Mouse (Mus musculus) limb, embryonic 10.5 days (tissue): ENCODE results near the gene Lpcat2. TPM values are rescaled to one million over a fixed set of nuclear protein-coding genes. Genes with fewer than 3 reads are reported as not detected.

Experiments used
- DNase-seq: peaks from one replicate; pipeline ENCODE4 v3.0.0-alpha.2; 2017; ENCODE audit warnings: low spot score
- H3K27ac ChIP-seq: fragments of 300-500 bp; sonication (generic); 2 replicates; pipeline ENCODE4 v1.5.1; 2016; ENCODE audit warnings: mild to moderate bottlenecking
- H3K27me3 ChIP-seq: fragments of 300-500 bp; sonication (generic); 2 replicates; pipeline ENCODE4 v1.6.1; 2016; ENCODE audit warnings: low read depth, mild to moderate bottlenecking; ENCODE audit not compliant: poor library complexity, severe bottlenecking
- H3K36me3 ChIP-seq: fragments of 300-500 bp; sonication (generic); 2 replicates; pipeline ENCODE4 v1.6.1; 2016; ENCODE audit warnings: mild to moderate bottlenecking, moderate library complexity
- H3K4me1 ChIP-seq: fragments of 300-500 bp; sonication (generic); 2 replicates; pipeline ENCODE4 v1.6.1; 2016
- H3K4me3 ChIP-seq: fragments of 300-500 bp; sonication (generic); 2 replicates; pipeline ENCODE4 v1.5.1; 2016; ENCODE audit warnings: mild to moderate bottlenecking, moderate library complexity
- H3K9me3 ChIP-seq: fragments of 300-500 bp; sonication (generic); replicated peaks from 2 replicates; pipeline ENCODE4 v1.6.1; 2016; ENCODE audit warnings: mild to moderate bottlenecking
- WGBS: fragments of 180-500 bp; shearing (Covaris S2); methylation state at CpG from one replicate; pipeline ENCODE4 v1.1.7; 2016; 5-methylcytosine and 5-hydroxymethylcytosine counted together
- microRNA-seq: library from miRNA; unstranded; fragments of <30 nt; microRNA quantifications from one replicate; pipeline ENCODE4, GENCODE M21; 2017
- polyA plus RNA-seq: library from polyadenylated mRNA; unstranded; fragments of >200 nt; fragmentation: Nextera tagmentation; extraction: Ambion mirVana; gene quantifications from 2 replicates; pipeline ENCODE4 v1.2.1, GENCODE M21; 2016

Gene Lpcat2
- polyA plus RNA-seq, 1 experiment from 2014 or later: 7.8 TPM

DNA sequence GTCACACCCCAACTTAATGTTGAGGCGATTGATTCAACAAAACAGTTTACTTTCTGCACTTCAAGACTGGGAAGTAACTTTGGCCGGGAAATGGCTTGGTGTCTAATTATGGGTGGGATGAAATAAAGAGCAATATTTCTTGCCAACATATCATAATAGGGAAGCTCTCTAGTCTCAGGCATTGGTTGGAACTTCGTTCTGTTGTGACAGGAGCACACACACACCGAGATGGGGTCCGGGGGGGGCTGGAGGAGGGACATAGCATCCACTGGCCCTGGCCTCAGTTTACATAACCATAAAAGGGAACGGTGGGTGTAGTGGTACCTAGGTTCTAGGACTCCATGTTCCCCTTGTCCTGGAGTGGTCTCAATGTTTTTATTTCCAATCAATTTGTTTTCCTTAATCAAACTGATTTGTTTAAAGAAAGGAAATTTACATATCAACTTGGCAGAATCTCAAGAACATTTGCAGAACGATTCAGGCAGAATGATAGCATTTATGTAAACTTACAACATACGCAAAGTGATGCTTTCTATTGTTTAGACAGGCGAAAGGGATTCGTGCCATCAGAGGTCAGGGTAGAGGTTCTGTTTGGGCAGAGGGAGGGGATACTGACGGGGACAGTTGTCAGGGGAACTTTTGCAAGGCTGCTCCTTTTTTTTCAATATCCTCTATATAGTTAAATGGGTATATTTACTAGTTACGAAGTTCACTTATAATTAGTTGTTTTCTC lies 95.7 kb downstream of the Lpcat2 start:
- no peaks in the 10 kb centered on the region for H3K4me1 ChIP-seq
- no peak for DNase-seq
- WGBS: 85% methylated on average over 12 of the region's 12 CpGs

DNA sequence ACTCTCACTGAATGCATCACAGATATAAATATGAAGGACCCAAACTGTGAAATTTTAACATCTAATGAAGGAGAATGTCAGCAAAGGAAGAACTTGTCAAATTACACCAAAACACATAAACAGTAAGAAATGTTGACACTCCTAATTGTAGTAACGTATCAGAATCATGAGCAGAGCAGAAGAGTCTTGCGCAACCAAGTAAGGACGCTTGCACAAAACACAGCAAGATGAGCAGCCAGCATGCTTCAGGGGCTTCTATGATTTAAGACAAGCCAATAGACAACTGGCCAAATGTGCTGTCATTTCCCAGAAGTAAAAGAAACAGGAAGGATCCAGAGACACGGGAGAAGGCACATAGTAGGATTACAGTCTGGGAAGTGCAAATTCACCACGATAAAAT lies 98.9 kb downstream of the Lpcat2 start:
- no peaks in the 10 kb centered on the region for H3K36me3 ChIP-seq
- peaks cover 22% of the 10 kb centered on the region for H3K27me3 ChIP-seq
- 90% methylated on average over 5 of the region's 5 CpGs for WGBS
- H3K27ac ChIP-seq: no peak overlapping the region
- H3K4me1 ChIP-seq: no peaks in the 10 kb centered on the region
- no peaks in the 10 kb centered on the region for H3K9me3 ChIP-seq
- H3K4me3 ChIP-seq: no peak overlapping the region
- DNase-seq: no peak

More for the DNA sequence above, 95.7 kb downstream of the Lpcat2 start:
- H3K4me3 ChIP-seq: no peak overlapping the region
- H3K27me3 ChIP-seq: no peaks in the 10 kb centered on the region
- H3K36me3 ChIP-seq: no peaks in the 10 kb centered on the region
- H3K9me3 ChIP-seq: no peaks in the 10 kb centered on the region
- H3K27ac ChIP-seq: no peak overlapping the region

DNA sequence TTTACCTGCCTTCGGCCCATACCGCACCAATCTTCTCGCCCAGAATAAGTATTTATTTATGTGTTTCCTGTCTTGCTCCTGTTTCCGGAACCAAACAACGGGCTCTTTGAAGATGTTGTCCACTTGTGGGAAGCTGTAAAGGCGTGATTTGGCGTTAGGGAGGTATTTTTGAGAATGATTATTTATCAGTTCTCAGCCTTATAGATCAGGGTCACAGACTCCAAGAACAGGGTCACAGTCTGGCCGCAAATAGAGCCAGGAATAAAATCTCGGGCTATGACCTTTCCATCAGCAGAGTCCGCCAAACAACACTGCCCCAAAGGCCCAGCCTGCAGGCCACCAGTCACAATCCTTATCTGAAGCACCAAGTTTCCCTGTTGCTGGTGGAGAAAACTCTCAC lies 104.6 kb downstream of the Lpcat2 start, which contains the start of gene Slc6a2:
Slc6a2 (plus strand) TSS at position 301 of the 400 bp plus-strand sequence.
- Histone ChIP-seq H3K4me3 (peak within 1 kb of the TSS; percentile 60), H3K36me3 (no peaks in the 10 kb centered on the region), H3K9me3 (no peaks in the 10 kb centered on the region), H3K27me3 (peaks cover 76% of the 10 kb centered on the region), H3K27ac (peak within 1 kb of the TSS; percentile 61), H3K4me1 (peaks cover 15% of the 10 kb centered on the region)
- no peak for DNase-seq
- WGBS: 66% methylated on average over 10 of the region's 10 CpGs

DNA sequence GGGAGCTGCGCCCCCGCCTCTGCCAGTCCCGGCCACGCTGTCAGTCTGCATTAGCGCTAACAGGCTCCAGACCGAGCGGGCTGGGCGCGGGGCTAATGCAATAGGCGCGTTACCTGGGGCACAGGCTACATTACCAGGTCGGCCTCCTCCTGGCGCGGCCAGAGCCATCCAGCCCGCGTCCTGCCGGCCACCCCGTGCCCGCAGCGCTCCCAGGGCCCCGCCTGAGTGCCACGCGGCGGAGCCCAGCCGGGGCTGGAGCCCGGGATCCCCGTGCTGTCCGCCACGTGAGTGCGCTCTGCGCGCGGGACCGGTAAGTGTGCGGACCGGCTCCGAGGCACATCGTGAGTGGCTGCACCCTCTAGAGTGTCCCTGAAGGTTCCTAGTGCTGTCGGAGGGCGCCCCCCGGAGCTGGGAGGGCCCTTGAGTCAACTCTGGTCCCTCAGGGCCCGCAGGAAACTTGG lies 105.3 kb downstream of the Lpcat2 start:
- H3K27me3 ChIP-seq: peaks cover 76% of the 10 kb centered on the region
- H3K4me3 ChIP-seq: peak overlapping the region; percentile 60
- no peaks in the 10 kb centered on the region for H3K9me3 ChIP-seq
- H3K36me3 ChIP-seq: no peaks in the 10 kb centered on the region
- WGBS: under 1% methylated on average over 42 of the region's 42 CpGs
- peak; percentile 56 for DNase-seq
- H3K4me1 ChIP-seq: peaks cover 15% of the 10 kb centered on the region
- H3K27ac ChIP-seq: peak overlapping the region; percentile 61

DNA sequence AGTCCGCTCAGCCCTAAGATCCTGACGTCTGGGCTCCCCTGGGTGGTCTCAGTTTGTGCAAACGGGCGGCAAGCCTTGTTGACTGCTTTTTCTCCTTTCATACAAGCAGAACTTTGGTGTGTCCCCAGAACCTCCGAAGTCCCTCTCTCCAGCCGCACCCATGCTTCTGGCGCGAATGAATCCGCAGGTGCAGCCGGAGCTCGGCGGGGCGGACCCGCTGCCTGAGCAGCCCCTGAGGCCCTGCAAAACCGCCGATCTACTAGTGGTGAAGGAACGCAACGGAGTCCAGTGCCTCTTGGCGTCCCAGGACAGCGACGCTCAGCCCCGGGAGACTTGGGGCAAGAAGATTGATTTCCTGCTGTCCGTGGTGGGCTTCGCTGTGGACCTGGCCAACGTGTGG lies 105.9 kb downstream of the Lpcat2 start:
- peaks cover 15% of the 10 kb centered on the region for H3K4me1 ChIP-seq
- no peak overlapping the region for H3K27ac ChIP-seq
- H3K9me3 ChIP-seq: no peaks in the 10 kb centered on the region
- H3K27me3 ChIP-seq: peaks cover 76% of the 10 kb centered on the region
- peak overlapping the region; percentile 60 for H3K4me3 ChIP-seq
- WGBS: 2% methylated on average over 25 of the region's 25 CpGs
- DNase-seq: peak; percentile 44
- H3K36me3 ChIP-seq: no peaks in the 10 kb centered on the region

DNA sequence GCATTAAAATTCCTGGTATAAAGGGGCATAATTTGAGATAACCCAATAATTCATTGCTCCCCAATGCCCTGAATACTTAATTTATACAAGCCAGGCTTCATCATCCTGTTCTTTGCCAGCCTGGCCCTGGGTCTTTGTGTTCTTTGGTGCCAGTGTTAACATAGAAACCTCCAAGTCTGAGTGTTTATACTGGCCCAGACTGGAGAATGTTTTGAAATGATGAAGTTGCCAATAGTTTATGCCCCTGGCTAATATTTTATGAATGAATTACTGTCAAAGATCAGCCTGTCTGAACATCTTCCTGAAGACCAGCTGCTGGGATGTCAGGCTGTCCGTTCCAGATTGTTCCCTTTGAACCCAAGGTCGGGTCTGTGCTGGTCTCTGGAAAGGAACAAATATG lies 109.4 kb downstream of the Lpcat2 start:
- Histone ChIP-seq H3K4me3 (no peak overlapping the region), H3K27me3 (peaks cover 49% of the 10 kb centered on the region), H3K27ac (no peak overlapping the region), H3K36me3 (no peaks in the 10 kb centered on the region), H3K4me1 (peaks cover 15% of the 10 kb centered on the region), H3K9me3 (no peaks in the 10 kb centered on the region)
- DNase-seq: no peak
- 77% methylated on average over 2 of the region's 2 CpGs for WGBS

Small RNA genes lying within 50 kb of the gene (microRNA-seq; reads per million reads assigned to microRNA genes)
- not detected for gene Gm22151

Other genes starting within 250 kb of the Lpcat2 start
- 0.05 and 0.23 TPM in 2 replicates for gene Irx6, start 181.1 kb upstream of the Lpcat2 start, polyA plus RNA-seq
- gene Mmp2, start 28.0 kb upstream of the Lpcat2 start, polyA plus RNA-seq: 220 and 238 TPM in 2 replicates
- gene Capns2, start 46.1 kb downstream of the Lpcat2 start, polyA plus RNA-seq: 0.43 and 0.49 TPM in 2 replicates
- 0.13 and 0.15 TPM in 2 replicates for gene Slc6a2, start 104.7 kb downstream of the Lpcat2 start, polyA plus RNA-seq
- not detected in 2 replicates for gene Ces1a, start 192.9 kb downstream of the Lpcat2 start, polyA plus RNA-seq
- not detected in 2 replicates for gene Ces1b, start 224.7 kb downstream of the Lpcat2 start, polyA plus RNA-seq